Mouse (Mus musculus): ENCODE results near the gene Mas1. TPM values are rescaled to one million over a fixed set of nuclear protein-coding genes. Genes with fewer than 3 reads are reported as not detected.
A peak's percentile ranks its signal among the peaks of the same experiment; 100 is the strongest.

Mas1 gene
- polyA plus RNA-seq, 1 experiment from 2014 or later = 0.20 TPM

- H3K4me1 ChIP-seq (replicated peaks; ENCODE audit: insufficient read depth, low read length) = no peaks in the 10 kb centered on the region
- H3K4me3 ChIP-seq (replicated peaks; ENCODE audit: low read depth, low read length) = no peak overlapping the region
- H3K4me2 ChIP-seq (ENCODE audit: low read length) = no peak overlapping the region
- H3K27me3 ChIP-seq (ENCODE audit: insufficient read depth, low read length) = no peaks in the 10 kb centered on the region
- TF ChIP-seq CTCF (IDR thresholded peaks at IDR 0.05; ENCODE audit: low read depth) = no peak
- no peaks in the 10 kb centered on the region for H3K9me3 ChIP-seq (replicated peaks; ENCODE audit: low read length)
- H3K36me3 ChIP-seq (ENCODE audit: insufficient read depth, low read length) = no peaks in the 10 kb centered on the region
- no peak for DNase-seq (ENCODE audit: low spot score)
- ATAC-seq (replicated peaks; ENCODE audit: low FRiP score, low read depth) = no peak
- no peak overlapping the region for H3K27ac ChIP-seq
- H3K9ac ChIP-seq (ENCODE audit: low read depth, low read length) = no peak overlapping the region
Observed at GRCm38 (mm10) chr17:12864111-12864510, 3.8 kb downstream of the Mas1 start.

GRCm38 (mm10) chr17:12859006-12859520, 8.9 kb downstream of the Mas1 start:
- ATAC-seq (replicated peaks; ENCODE audit: low FRiP score, low read depth) = no peak

DNA sequence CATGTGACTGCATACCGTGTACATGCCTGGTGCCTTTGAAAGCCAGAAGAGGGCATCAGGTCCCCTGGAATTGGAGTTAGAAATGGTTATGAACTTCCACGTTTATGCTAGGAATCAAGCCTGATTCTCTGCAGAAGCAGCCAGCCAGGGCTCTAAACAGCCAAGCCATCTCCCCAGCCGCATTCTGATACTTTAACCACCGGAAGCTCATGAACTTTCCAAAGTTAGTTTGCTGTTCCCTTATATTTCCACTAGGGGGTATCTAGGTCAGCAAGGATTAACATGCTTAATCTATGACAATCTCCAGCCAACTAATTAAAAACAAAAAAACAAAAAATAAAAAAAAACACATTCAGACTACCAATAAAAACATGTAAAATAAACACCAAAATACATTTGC, 9.9 kb downstream of the Mas1 start:
- H3K4me2 ChIP-seq (ENCODE audit: low read length) = no peak overlapping the region
- DNase-seq (ENCODE audit: low spot score) (peak; percentile 83), ATAC-seq (replicated peaks; ENCODE audit: low FRiP score, low read depth) (no peak)
- no peak overlapping the region for H3K4me3 ChIP-seq (replicated peaks; ENCODE audit: low read depth, low read length)
- peak; percentile 65 for TF ChIP-seq CTCF (IDR thresholded peaks at IDR 0.05; ENCODE audit: low read depth)
- no peak overlapping the region for H3K9ac ChIP-seq (ENCODE audit: low read depth, low read length)
- no peaks in the 10 kb centered on the region for H3K9me3 ChIP-seq (replicated peaks; ENCODE audit: low read length)
- no peaks in the 10 kb centered on the region for H3K27me3 ChIP-seq (ENCODE audit: insufficient read depth, low read length)
- no peaks in the 10 kb centered on the region for H3K4me1 ChIP-seq (replicated peaks; ENCODE audit: insufficient read depth, low read length)
- WGBS = 40% methylated on average over 4 of the region's 4 CpGs
- peak overlapping the region; percentile 31; the same call in 1 of the 2 replicates for H3K27ac ChIP-seq
- no peaks in the 10 kb centered on the region for H3K36me3 ChIP-seq (ENCODE audit: insufficient read depth, low read length)

More at GRCm38 (mm10) chr17:12859006-12859520, 8.9 kb downstream of the Mas1 start:
- Histone ChIP-seq H3K4me3 (replicated peaks; ENCODE audit: low read depth, low read length) (no peak overlapping the region), H3K36me3 (ENCODE audit: insufficient read depth, low read length) (no peaks in the 10 kb centered on the region), H3K4me1 (replicated peaks; ENCODE audit: insufficient read depth, low read length) (no peaks in the 10 kb centered on the region), H3K9me3 (replicated peaks; ENCODE audit: low read length) (no peaks in the 10 kb centered on the region), H3K27me3 (ENCODE audit: insufficient read depth, low read length) (no peaks in the 10 kb centered on the region), H3K9ac (ENCODE audit: low read depth, low read length) (no peak overlapping the region), H3K4me2 (ENCODE audit: low read length) (no peak overlapping the region), H3K27ac (no peak overlapping the region)
- no peak for TF ChIP-seq CTCF (IDR thresholded peaks at IDR 0.05; ENCODE audit: low read depth)
- 74% methylated on average over 8 of the region's 8 CpGs for WGBS
- DNase-seq (ENCODE audit: low spot score) = no peak

DNA sequence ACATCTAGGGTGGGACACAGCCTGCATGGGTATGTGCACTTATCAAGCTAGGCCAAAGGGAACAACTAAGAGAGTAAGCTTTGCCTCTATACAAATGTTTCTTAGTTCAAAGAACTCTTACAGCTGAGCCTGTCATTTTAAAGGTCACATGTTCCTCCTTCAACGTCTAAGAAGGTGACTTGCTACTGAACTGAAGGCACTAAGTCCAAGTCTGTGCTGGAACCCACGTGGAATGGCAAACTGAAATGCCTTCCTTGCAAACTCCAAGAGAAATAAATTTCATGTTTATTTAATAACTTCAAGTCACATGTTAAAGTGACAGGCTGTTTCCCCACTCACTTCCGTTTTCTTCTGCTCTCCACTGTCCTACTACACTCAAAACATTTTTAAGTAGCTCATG, 10.5 kb downstream of the Mas1 start:
- DNase-seq (ENCODE audit: low spot score) (no peak), ATAC-seq (replicated peaks; ENCODE audit: low FRiP score, low read depth) (no peak)
- Histone ChIP-seq H3K4me2 (ENCODE audit: low read length) (no peak overlapping the region), H3K36me3 (ENCODE audit: insufficient read depth, low read length) (no peaks in the 10 kb centered on the region), H3K27me3 (ENCODE audit: insufficient read depth, low read length) (no peaks in the 10 kb centered on the region), H3K4me1 (replicated peaks; ENCODE audit: insufficient read depth, low read length) (no peaks in the 10 kb centered on the region), H3K9ac (ENCODE audit: low read depth, low read length) (no peak overlapping the region), H3K9me3 (replicated peaks; ENCODE audit: low read length) (no peaks in the 10 kb centered on the region), H3K27ac (0 out of 2 replicates have a peak overlapping the region, but pooled peaks have one; percentile 31), H3K4me3 (replicated peaks; ENCODE audit: low read depth, low read length) (no peak overlapping the region)
- no peak for TF ChIP-seq CTCF (IDR thresholded peaks at IDR 0.05; ENCODE audit: low read depth)
- WGBS = 26% methylated on average over 3 of the region's 3 CpGs

DNA sequence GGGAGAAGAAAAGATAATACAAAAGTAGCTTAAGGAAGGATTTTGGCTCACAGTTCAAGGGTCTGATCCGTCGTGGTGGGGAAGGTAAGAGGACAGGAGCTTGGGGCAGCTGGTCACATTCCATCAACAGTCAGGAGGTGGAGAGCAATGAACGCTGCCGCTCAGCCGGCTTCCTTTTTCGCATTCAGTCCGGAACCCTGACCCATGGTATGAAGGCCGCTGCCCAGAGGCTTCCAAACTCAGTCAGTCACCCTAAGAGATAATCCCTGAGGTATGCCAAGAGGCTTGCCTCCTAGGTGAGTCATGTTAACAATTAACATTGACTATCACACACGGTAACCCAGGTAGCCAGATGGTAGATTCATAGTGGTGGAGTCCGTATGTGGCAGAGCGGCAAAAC, 13.6 kb downstream of the Mas1 start:
- ATAC-seq (replicated peaks; ENCODE audit: low FRiP score, low read depth) (no peak), DNase-seq (ENCODE audit: low spot score) (no peak)
- Histone ChIP-seq H3K4me1 (replicated peaks; ENCODE audit: insufficient read depth, low read length) (no peaks in the 10 kb centered on the region), H3K36me3 (ENCODE audit: insufficient read depth, low read length) (no peaks in the 10 kb centered on the region), H3K4me2 (ENCODE audit: low read length) (no peak overlapping the region), H3K27ac (no peak overlapping the region), H3K9ac (ENCODE audit: low read depth, low read length) (no peak overlapping the region), H3K9me3 (replicated peaks; ENCODE audit: low read length) (no peaks in the 10 kb centered on the region), H3K4me3 (replicated peaks; ENCODE audit: low read depth, low read length) (no peak overlapping the region), H3K27me3 (ENCODE audit: insufficient read depth, low read length) (no peaks in the 10 kb centered on the region)
- no peak for TF ChIP-seq CTCF (IDR thresholded peaks at IDR 0.05; ENCODE audit: low read depth)
- 91% methylated on average over 11 of the region's 11 CpGs for WGBS

DNA sequence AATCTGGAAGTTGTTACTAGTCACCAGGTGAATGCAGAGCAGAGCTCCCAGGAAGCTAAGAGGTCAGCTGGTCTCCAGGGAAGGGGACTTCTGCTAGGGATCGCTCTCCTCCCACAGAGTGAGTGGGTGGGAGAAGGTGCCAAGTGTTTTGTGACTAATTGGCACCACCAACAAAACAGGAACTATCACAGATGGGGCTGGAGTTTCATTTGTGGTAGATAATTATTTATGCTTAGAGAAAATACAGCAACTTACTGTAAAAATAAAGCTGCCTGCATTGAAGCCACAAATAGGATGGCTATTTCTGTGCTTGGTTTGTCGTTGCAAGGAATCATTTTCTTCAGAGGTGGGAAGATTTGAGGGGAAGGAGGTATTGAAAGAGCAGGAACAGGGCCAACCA, 14.1 kb downstream of the Mas1 start:
- Histone ChIP-seq H3K4me1 (replicated peaks; ENCODE audit: insufficient read depth, low read length) (no peaks in the 10 kb centered on the region), H3K27ac (no peak overlapping the region), H3K9ac (ENCODE audit: low read depth, low read length) (no peak overlapping the region), H3K36me3 (ENCODE audit: insufficient read depth, low read length) (no peaks in the 10 kb centered on the region), H3K9me3 (replicated peaks; ENCODE audit: low read length) (no peaks in the 10 kb centered on the region), H3K4me2 (ENCODE audit: low read length) (no peak overlapping the region), H3K27me3 (ENCODE audit: insufficient read depth, low read length) (no peaks in the 10 kb centered on the region), H3K4me3 (replicated peaks; ENCODE audit: low read depth, low read length) (no peak overlapping the region)
- no peak for ATAC-seq (replicated peaks; ENCODE audit: low FRiP score, low read depth)
- no peak for TF ChIP-seq CTCF (IDR thresholded peaks at IDR 0.05; ENCODE audit: low read depth)
- no peak for DNase-seq (ENCODE audit: low spot score)
- WGBS = 75% methylated on average over 2 of the region's 2 CpGs

DNA sequence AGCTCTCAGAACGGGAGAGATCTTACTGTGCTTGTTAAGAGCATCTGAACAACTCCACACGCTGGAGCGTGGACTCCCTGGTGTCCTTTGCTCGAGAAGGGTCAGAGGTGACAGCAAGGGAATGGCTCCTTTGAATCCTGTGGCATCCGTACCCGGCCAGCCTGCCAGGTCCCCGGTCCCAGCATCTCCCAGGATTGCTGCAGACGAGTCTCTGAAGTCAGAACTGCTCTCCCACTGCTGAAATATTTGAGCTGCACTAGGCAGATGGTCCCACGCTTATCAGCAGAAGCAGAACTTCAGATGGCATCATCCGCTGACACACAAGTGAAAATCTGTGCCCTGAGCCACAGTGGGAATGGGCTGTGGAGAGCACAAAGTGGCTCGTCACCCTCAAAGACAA, 16.3 kb downstream of the Mas1 start:
- Histone ChIP-seq H3K36me3 (ENCODE audit: insufficient read depth, low read length) (no peaks in the 10 kb centered on the region), H3K27ac (no peak overlapping the region), H3K4me3 (replicated peaks; ENCODE audit: low read depth, low read length) (no peak overlapping the region), H3K9ac (ENCODE audit: low read depth, low read length) (no peak overlapping the region), H3K9me3 (replicated peaks; ENCODE audit: low read length) (no peaks in the 10 kb centered on the region), H3K4me1 (replicated peaks; ENCODE audit: insufficient read depth, low read length) (no peaks in the 10 kb centered on the region), H3K27me3 (ENCODE audit: insufficient read depth, low read length) (no peaks in the 10 kb centered on the region), H3K4me2 (ENCODE audit: low read length) (no peak overlapping the region)
- TF ChIP-seq CTCF (IDR thresholded peaks at IDR 0.05; ENCODE audit: low read depth) = no peak
- ATAC-seq (replicated peaks; ENCODE audit: low FRiP score, low read depth) (no peak), DNase-seq (ENCODE audit: low spot score) (no peak)
- 68% methylated on average over 11 of the region's 11 CpGs for WGBS
